Mouse (Mus musculus) CH12.LX (cell line): ENCODE measurements at regions not wholly inside any gene's neighbourhood (a gene's known extent, or its start where the extent isn't known, plus 50 kb on each side); places are given as distances from the start of the nearest gene placed in this dataset.

Experiments used
- DNase-seq: peaks from one replicate; pipeline ENCODE4 v3.0.0-alpha.2; 2013; ENCODE audit errors: extremely low read depth
- H3K27ac ChIP-seq: 2 replicates; pipeline ENCODE4 v1.5.1; 2012; ENCODE audit warnings: low read depth, mild to moderate bottlenecking, control low read depth, moderate library complexity; ENCODE audit not compliant: insufficient read depth
- H3K27me3 ChIP-seq: replicated peaks from 2 replicates; pipeline ENCODE3; 2012; ENCODE audit warnings: inconsistent platforms
- H3K36me3 ChIP-seq, 2 experiments: replicated peaks in 1 of 2; 2 replicates each; pipeline versions ENCODE3 to v1.6.1; 2012; ENCODE audit warnings: inconsistent platforms in 1 of 2, low read length in 1 of 2, mild to moderate bottlenecking in 1 of 2, mixed read lengths in 1 of 2, moderate library complexity in 1 of 2; ENCODE audit not compliant: control insufficient read depth in 1 of 2, insufficient read depth in 1 of 2
- H3K4me1 ChIP-seq, 2 experiments: 2 replicates each; pipeline ENCODE4 v1.6.1; 2012; ENCODE audit warnings: inconsistent platforms in 1 of 2, moderate library complexity in 1 of 2; ENCODE audit not compliant: insufficient read depth in 2 of 2, control insufficient read depth in 1 of 2
- H3K4me2 ChIP-seq: 2 replicates; pipeline ENCODE4 v1.6.1; 2012; ENCODE audit warnings: low read depth, mild to moderate bottlenecking, control low read depth; ENCODE audit not compliant: poor library complexity, insufficient read depth, severe bottlenecking
- H3K4me3 ChIP-seq, 3 experiments: fragments of 150-350 bp in 1 of 3; sonication (generic) in 1 of 3; replicated peaks in 1 of 3; 2 replicates each; pipeline versions ENCODE3 to v1.5.1; 2011 to 2012; ENCODE audit warnings: low read depth in 2 of 3, low read length in 2 of 3, mild to moderate bottlenecking in 2 of 3, moderate library complexity in 2 of 3, control low read depth in 1 of 3, improper control_type of control experiment in 1 of 3, inconsistent platforms in 1 of 3, mixed read lengths in 1 of 3; ENCODE audit not compliant: poor library complexity in 1 of 3
- H3K79me2 ChIP-seq: replicated peaks from 2 replicates; pipeline ENCODE4 v1.6.1; 2012; ENCODE audit warnings: mild to moderate bottlenecking, moderate library complexity; ENCODE audit not compliant: control insufficient read depth, poor library complexity, insufficient read depth, severe bottlenecking; ENCODE audit errors: extremely low read depth
- H3K9ac ChIP-seq: 2 replicates; pipeline ENCODE4 v1.6.1; 2012; ENCODE audit warnings: low read depth, mild to moderate bottlenecking, control low read depth, moderate library complexity; ENCODE audit not compliant: insufficient read depth
- H3K9me3 ChIP-seq: replicated peaks from 2 replicates; pipeline ENCODE3; 2012; ENCODE audit warnings: low read length, inconsistent platforms, mixed read lengths
- CHD1 ChIP-seq: IDR thresholded peaks from 2 replicates; pipeline ENCODE4 v1.6.1; 2012; ENCODE audit warnings: low read depth, low read length, improper control_type of control experiment, inconsistent platforms
- EP300 ChIP-seq: IDR thresholded peaks from 2 replicates; pipeline ENCODE4 v1.6.1; 2011; ENCODE audit warnings: low read length, improper control_type of control experiment
- GABPA ChIP-seq: IDR thresholded peaks from 2 replicates; pipeline ENCODE4 v1.6.1; 2012; ENCODE audit warnings: low read depth, low read length, improper control_type of control experiment, inconsistent platforms; ENCODE audit not compliant: insufficient replicate concordance
- IRF4 ChIP-seq: IDR thresholded peaks from 2 replicates; pipeline ENCODE4 v1.6.1; 2014; ENCODE audit warnings: low read depth, mild to moderate bottlenecking, inconsistent platforms, low read length, improper control_type of control experiment
- JUN ChIP-seq: IDR thresholded peaks from 2 replicates; pipeline ENCODE4 v1.6.1; 2011; ENCODE audit warnings: low read depth, mild to moderate bottlenecking, low read length, improper control_type of control experiment, moderate library complexity; ENCODE audit not compliant: insufficient read depth
- MAFK ChIP-seq: IDR thresholded peaks from 2 replicates; pipeline ENCODE4 v1.6.1; 2011; ENCODE audit warnings: low read length, improper control_type of control experiment; ENCODE audit not compliant: insufficient replicate concordance
- MAZ ChIP-seq: IDR thresholded peaks from 2 replicates; pipeline ENCODE4 v1.6.1; 2012; ENCODE audit warnings: low read depth, mild to moderate bottlenecking, inconsistent platforms, low read length, improper control_type of control experiment, moderate library complexity
- MEF2A ChIP-seq: IDR thresholded peaks from 2 replicates; pipeline ENCODE4 v1.6.1; 2014; ENCODE audit warnings: low read depth, mild to moderate bottlenecking, inconsistent platforms, low read length, improper control_type of control experiment, borderline replicate concordance
- MYC ChIP-seq: IDR thresholded peaks from 2 replicates; pipeline ENCODE4 v1.6.1; 2011; ENCODE audit warnings: low read depth, mild to moderate bottlenecking, improper control_type of control experiment, low read length
- NRF1 ChIP-seq: IDR thresholded peaks from 2 replicates; pipeline ENCODE4 v1.6.1; 2014; ENCODE audit warnings: low read depth, mild to moderate bottlenecking, inconsistent platforms, low read length, improper control_type of control experiment, moderate library complexity
- POLR2A ChIP-seq: IDR thresholded peaks from 2 replicates; pipeline ENCODE4 v1.6.1; 2011; ENCODE audit warnings: low read depth, mild to moderate bottlenecking, improper control_type of control experiment, low read length
- SIN3A ChIP-seq: IDR thresholded peaks from 2 replicates; pipeline ENCODE4 v1.6.1; 2012; ENCODE audit warnings: low read length, improper control_type of control experiment, inconsistent platforms
- USF1 ChIP-seq: IDR thresholded peaks from 2 replicates; pipeline ENCODE4 v1.6.1; 2014; ENCODE audit warnings: low read depth, mild to moderate bottlenecking, inconsistent platforms, low read length, improper control_type of control experiment
- ZKSCAN1 ChIP-seq: IDR thresholded peaks from 2 replicates; pipeline ENCODE4 v1.6.1; 2012; ENCODE audit warnings: low read depth, inconsistent platforms, low read length, improper control_type of control experiment, borderline replicate concordance
- ZNF384 ChIP-seq: IDR thresholded peaks from 2 replicates; pipeline ENCODE4 v1.6.1; 2012; ENCODE audit warnings: low read depth, low read length, improper control_type of control experiment, inconsistent platforms
- dilution Hi-C: fragments of 300-500 bp; cut with MboI; formaldehyde crosslinking; loops from 2 replicates; pipeline ENCODE4 v1.14.3; 2020; ENCODE audit warnings: low sequenced_read_pairs; ENCODE audit not compliant: extremely low pct_unique_long_range_greater_than_20kb, extremely low pct_ligation_motif_present
- in situ Hi-C: fragments of 300-500 bp; cut with MboI; formaldehyde crosslinking; loops from 3 replicates; pipeline ENCODE4 v1.14.3; 2019; ENCODE audit warnings: low sequenced_read_pairs, low pct_ligation_motif_present, low pct_unique_long_range_greater_than_20kb, mixed read lengths

DNA sequence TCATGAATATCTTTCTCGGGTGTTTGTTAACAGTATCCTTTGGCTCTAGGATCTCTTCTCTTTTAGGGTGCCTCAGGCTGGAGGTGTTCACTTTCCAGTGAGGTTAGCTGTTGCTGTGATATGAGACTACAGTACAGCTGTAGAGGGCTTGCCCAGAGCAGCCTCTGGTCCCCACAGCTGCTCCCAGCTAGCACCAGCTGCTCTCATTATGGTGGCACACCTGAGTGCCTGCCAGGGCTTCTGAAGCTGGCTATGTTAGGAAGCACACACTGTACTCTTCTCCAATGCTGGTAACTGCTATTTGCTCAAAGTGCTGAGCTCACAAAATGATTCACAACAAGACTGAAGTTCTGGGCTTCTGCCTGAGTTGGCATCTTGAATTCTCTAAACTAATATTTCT, 154.7 kb downstream of the Foxo1 start:
- no peak overlapping the region for H3K4me3 ChIP-seq
- no peaks in the 10 kb centered on the region for H3K36me3 ChIP-seq
- H3K4me1 ChIP-seq = no peaks in the 10 kb centered on the region
- H3K79me2 ChIP-seq = no peaks in the 10 kb centered on the region
- dilution Hi-C loops (no loop called here), in situ Hi-C loops (no loop called here)
- no peak for TF ChIP-seq ZKSCAN1
- no peak for TF ChIP-seq MAFK
- TF ChIP-seq MYC = no peak
- no peak overlapping the region for H3K27ac ChIP-seq
- no peaks in the 10 kb centered on the region for H3K27me3 ChIP-seq
- peaks cover 9% of the 10 kb centered on the region for H3K9me3 ChIP-seq
- DNase-seq = no peak
- H3K4me2 ChIP-seq = no peak overlapping the region
- no peak overlapping the region for H3K9ac ChIP-seq

DNA sequence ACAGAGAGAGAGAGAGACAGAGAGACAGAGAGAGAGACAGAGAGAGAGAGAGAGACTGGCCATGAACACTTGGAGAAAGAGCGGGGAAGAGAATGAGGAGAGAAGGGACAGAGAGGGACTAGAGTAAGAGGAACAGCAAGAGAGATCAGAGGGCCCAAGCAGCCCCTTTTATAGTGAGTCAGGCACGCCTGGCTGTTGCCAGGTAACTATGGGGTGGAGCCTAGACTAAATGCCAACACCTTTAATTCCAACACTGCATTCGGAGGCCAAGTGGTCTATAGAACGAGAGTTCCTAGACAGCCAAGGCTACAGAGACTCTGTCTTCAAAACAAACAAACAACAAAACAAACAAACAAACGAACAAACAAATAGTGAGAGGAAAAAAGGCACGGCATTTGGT, 148.1 kb downstream of the Foxo1 start:
- no peak for TF ChIP-seq MAFK
- TF ChIP-seq JUN = no peak
- no peak for TF ChIP-seq NRF1
- Histone ChIP-seq H3K4me1 (no peaks in the 10 kb centered on the region), H3K27ac (no peak overlapping the region), H3K36me3 (no peaks in the 10 kb centered on the region), H3K9me3 (no peaks in the 10 kb centered on the region), H3K4me2 (no peak overlapping the region), H3K79me2 (no peaks in the 10 kb centered on the region), H3K27me3 (no peaks in the 10 kb centered on the region), H3K4me3 (no peak overlapping the region), H3K9ac (no peak overlapping the region)
- dilution Hi-C loops = no loop called here
- no peak for DNase-seq
- in situ Hi-C loops = no loop called here

DNA sequence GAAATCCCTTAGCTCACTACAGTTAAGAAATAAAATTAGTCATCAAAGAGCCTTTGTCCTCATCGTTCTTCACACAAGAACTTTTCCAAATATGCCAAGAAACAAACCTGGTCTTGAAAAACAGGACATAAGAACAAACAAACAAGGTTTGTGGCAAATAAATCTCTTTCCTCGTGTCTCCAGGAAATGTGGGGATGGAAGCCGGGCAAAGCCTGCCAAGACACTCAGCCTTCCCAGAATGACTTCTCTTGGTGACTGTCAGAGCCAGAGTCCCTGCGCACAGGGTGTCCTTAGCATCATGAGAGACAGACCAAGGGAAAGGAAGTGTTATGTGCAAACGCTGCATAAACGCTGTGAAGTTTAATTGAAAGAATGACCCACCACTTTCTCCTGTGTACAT, 147.2 kb downstream of the Foxo1 start:
- no peak overlapping the region for H3K9ac ChIP-seq
- H3K4me2 ChIP-seq = no peak overlapping the region
- no peaks in the 10 kb centered on the region for H3K79me2 ChIP-seq
- no peaks in the 10 kb centered on the region for H3K9me3 ChIP-seq
- H3K27me3 ChIP-seq = no peaks in the 10 kb centered on the region
- H3K4me1 ChIP-seq = no peaks in the 10 kb centered on the region
- in situ Hi-C loops (no loop called here), dilution Hi-C loops (no loop called here)
- H3K36me3 ChIP-seq = no peaks in the 10 kb centered on the region
- TF ChIP-seq MAZ = no peak
- no peak for TF ChIP-seq MYC
- no peak for TF ChIP-seq SIN3A
- TF ChIP-seq MAFK = no peak
- no peak for TF ChIP-seq USF1
- no peak for TF ChIP-seq EP300
- no peak for TF ChIP-seq POLR2A
- TF ChIP-seq IRF4 = no peak
- TF ChIP-seq GABPA = no peak
- TF ChIP-seq MEF2A = no peak
- no peak for TF ChIP-seq ZNF384
- TF ChIP-seq CHD1 = no peak
- DNase-seq = no peak
- H3K27ac ChIP-seq = no peak overlapping the region
- no peak overlapping the region for H3K4me3 ChIP-seq
